Mouse (Mus musculus) liver, postnatal 0 days (tissue): ENCODE measurements around the gene Marveld1.

ENCODE experiments used
- CTCF ChIP-seq: sonication (generic); IDR thresholded peaks from 2 replicates; pipeline ENCODE4 v1.5.1; 2016; ENCODE audit warnings: antibody characterized with exemption, low read depth
- EP300 ChIP-seq: IDR thresholded peaks from 2 replicates; pipeline ENCODE4 v1.6.1; 2016; ENCODE audit warnings: antibody characterized with exemption, low read depth, mild to moderate bottlenecking

DNA sequence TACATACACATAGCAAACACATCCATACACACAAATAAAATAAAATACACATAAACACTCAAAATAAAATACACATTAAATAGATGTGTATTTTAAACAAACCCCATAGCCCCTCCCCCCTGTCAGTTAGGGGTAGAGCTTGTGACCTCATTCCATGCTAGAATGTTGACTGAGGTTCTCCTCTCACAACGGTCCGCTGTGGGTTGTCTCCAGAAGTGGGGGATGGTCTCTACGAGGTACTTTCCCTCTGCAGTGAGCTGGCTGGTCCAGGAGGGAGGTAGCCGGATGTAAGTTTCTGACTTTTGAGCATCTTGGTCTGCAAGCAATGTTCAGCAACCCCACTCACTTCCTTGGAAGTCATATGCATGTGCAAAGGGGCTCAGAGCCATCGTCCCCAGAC lies 16.6 kb downstream of the Marveld1 start, which contains the start of gene Zfyve27:
- no peak for TF ChIP-seq CTCF
- no peak for TF ChIP-seq EP300
